Mouse (Mus musculus) E14TG2a.4 (cell line): ENCODE data around the gene Ano5.

ENCODE experiments used
- CTCF ChIP-seq: conservative IDR thresholded peaks from 2 replicates; pipeline ENCODE4 v1.5.1; 2014; ENCODE audit warnings: low read length
- NANOG ChIP-seq: IDR thresholded peaks from 2 replicates; pipeline ENCODE4 v1.6.1; 2014; ENCODE audit warnings: borderline replicate concordance, low read length, mixed read lengths

- TF ChIP-seq CTCF (no peak), NANOG (no peak)
Observed at GRCm38 (mm10) chr7:51627001-51627631, 116.3 kb downstream of the Ano5 start.
